Mouse (Mus musculus) left cerebral cortex, adult 2 months (tissue): ENCODE data around the gene Dhrs2. TPM values are rescaled to one million over a fixed set of nuclear protein-coding genes. Genes with fewer than 3 reads are reported as not detected.

Source experiments
- DNase-seq, 2 experiments: peaks; one replicate each; pipeline ENCODE4 v3.0.0; 2021 to 2022; ENCODE audit warnings: low spot score in 2 of 2, mixed read lengths in 1 of 2; ENCODE audit errors: extremely low spot score in 1 of 2
- H3K27ac ChIP-seq: fragments of 200-600 bp; 2 replicates; pipeline ENCODE4 v1.8.1; 2022
- H3K4me3 ChIP-seq: fragments of 200-600 bp; 2 replicates; pipeline ENCODE4 v1.8.1; 2022
- CTCF ChIP-seq: fragments of 200-600 bp; IDR thresholded peaks from 2 replicates; pipeline ENCODE4 v1.8.1; 2022; ENCODE audit warnings: antibody characterized with exemption, mild to moderate bottlenecking, moderate library complexity
- intact Hi-C: fragments of 180-260 bp; cut with DNase I; formaldehyde crosslinking; loops from one replicate; pipeline ENCODE4 v1.15.1; 2025
- total RNA-seq, 2 experiments: library from RNA; stranded (reverse); gene quantifications; 2 replicates each; pipeline ENCODE4 v1.2.3; 2021

Gene Dhrs2
- total RNA-seq, 2 experiments from 2014 or later, result not detected

DNA sequence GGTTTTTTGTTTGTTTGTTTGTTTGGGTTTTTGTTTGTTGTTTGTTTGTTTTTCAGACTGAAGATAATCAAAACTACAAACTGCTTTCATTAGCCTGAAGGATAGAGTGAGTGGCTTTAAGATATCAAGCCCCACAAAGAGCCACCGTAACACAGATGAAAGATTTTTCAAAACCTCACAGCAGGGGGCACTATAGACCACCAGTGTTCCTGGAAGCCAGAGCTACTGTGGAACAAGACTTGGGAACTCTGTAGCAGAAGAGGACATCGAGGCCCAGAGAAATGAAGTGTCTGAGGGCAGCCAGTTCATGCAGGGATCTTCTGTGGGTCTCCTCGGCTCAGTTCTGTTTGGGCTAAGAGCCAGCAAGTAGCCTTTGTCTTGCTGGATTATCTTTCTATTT, 49.4 kb downstream of the Dhrs2 start:
- H3K27ac ChIP-seq, result no peak overlapping the region
- no peak overlapping the region for H3K4me3 ChIP-seq
- TF ChIP-seq CTCF, result peak; percentile 65
- peak; percentile 65 to 74 for DNase-seq
- intact Hi-C loops, result loop anchor here (1.0 to 5.0 kb wide), 4 partner anchors 124 to 261 kb away; no protein-coding TSS in a partner anchor

DNA sequence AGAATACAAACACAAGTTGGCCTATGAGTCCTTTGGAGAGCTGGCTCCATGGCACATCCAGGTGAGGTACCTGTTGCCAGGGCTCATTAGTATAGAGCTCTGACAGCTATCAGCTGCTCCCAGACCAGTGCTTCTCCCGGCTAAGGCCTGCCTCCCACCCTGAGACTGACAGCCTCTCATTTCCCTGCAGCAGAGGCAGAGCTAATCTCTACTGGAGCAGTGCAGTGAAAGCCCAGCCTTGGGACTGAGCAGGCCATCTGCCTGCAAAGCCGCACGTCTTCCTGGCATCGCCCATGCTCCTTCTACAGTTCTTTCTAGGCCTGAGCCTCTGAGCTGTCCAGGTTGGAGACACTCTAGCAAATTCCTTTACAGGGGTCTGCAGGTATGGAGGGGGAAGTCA, 51.2 kb downstream of the Dhrs2 start:
- Histone ChIP-seq H3K27ac (no peak overlapping the region), H3K4me3 (no peak overlapping the region)
- intact Hi-C loops, result loop anchor here (5.0 kb wide), 3 partner anchors 126 to 259 kb away; no protein-coding TSS in a partner anchor
- no peak for DNase-seq
- no peak for TF ChIP-seq CTCF

GRCm38 (mm10) chr14:55274810-55275209, 53.0 kb downstream of the Dhrs2 start:
- TF ChIP-seq CTCF, result no peak
- H3K4me3 ChIP-seq, result no peak overlapping the region
- intact Hi-C loops, result loop anchor here (5.0 kb wide), 3 partner anchors 128 to 257 kb away; no protein-coding TSS in a partner anchor
- no peak for DNase-seq
- no peak overlapping the region for H3K27ac ChIP-seq

DNA sequence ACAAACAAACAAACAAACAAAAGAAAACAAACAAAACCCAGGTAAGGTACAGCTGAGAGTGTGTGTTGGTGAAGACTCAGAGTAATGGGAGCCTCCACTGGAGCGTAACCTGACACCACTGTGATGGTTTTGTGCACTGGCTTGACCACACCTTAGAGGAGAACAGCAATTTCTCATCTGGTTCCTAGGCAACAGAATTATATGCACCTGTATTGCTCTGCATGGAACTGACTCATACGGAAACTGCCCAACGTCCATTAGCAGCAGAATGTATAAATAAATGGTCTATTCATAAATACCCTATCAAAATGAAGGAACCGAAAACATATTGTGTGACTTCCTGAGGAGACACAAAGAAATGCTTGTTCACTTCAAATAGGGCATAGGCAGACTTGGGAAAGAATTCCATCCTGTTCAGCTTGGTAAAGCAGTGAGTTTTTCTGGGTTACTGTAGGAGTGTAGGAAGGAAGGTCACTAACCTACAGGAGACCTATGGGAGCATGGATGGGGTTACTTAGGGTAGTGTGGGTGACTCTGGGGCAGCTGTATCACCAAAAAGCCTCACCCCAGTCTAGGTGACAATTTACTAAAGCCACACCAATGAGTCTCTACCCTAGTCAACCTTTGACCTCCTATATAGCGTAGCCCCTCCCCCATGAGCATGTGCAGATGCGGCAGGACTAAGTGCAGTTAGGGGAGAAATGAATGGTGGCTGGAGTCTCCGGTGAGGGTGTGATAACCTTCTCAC, 57.7 kb downstream of the Dhrs2 start:
- DNase-seq, result no peak
- intact Hi-C loops, result no loop called here
- H3K4me3 ChIP-seq, result no peak overlapping the region
- no peak for TF ChIP-seq CTCF
- H3K27ac ChIP-seq, result no peak overlapping the region

Other genes starting within 250 kb of the Dhrs2 start
- gene Gm17428, start 245.1 kb upstream of the Dhrs2 start, total RNA-seq, result not detected
- gene Myh7, start 227.4 kb upstream of the Dhrs2 start, total RNA-seq, result 10 to 100 TPM; 22.1 to 24.2 TPM
- gene Ngdn, start 206.6 kb upstream of the Dhrs2 start, total RNA-seq, result 10 to 100 TPM; 26.7 to 30.7 TPM
- gene Zfhx2, start 129.7 kb upstream of the Dhrs2 start, total RNA-seq, result 10 to 100 TPM; 47.0 to 61.6 TPM
- 10 to 100 TPM; 18.1 to 22.8 TPM for gene Thtpa, start 127.2 kb upstream of the Dhrs2 start, total RNA-seq
- 1 to 10 TPM; 7.7 to 9.5 TPM for gene Ap1g2, start 115.4 kb upstream of the Dhrs2 start, total RNA-seq
- 100 to 1,000 TPM; 300 to 347 TPM for gene Jph4, start 105.1 kb upstream of the Dhrs2 start, total RNA-seq